Mouse (Mus musculus): ENCODE data around the gene Dnah14. TPM values are rescaled to one million over a fixed set of nuclear protein-coding genes. Genes with fewer than 3 reads are reported as not detected.

The Dnah14 gene
- polyA plus RNA-seq, 1 experiment from 2014 or later = 0.93 TPM

- Histone ChIP-seq H3K9me3 (no peaks in the 10 kb centered on the region), H3K9ac (no peak overlapping the region), H3K27me3 (replicated peaks) (no peaks in the 10 kb centered on the region), H3K27ac (no peak overlapping the region), H3K4me1 (peaks cover 11% of the 10 kb centered on the region), H3K4me3 (no peak overlapping the region), H3K4me2 (replicated peaks) (no peak overlapping the region), H3K36me3 (no peaks in the 10 kb centered on the region)
- WGBS = 69% methylated on average over 4 of the region's 4 CpGs
- ATAC-seq (ENCODE audit: low FRiP score, low read depth) = no peak
Observed at GRCm38 (mm10) chr1:181850441-181850840, 274.1 kb downstream of the Dnah14 start.

GRCm38 (mm10) chr1:181851521-181852310, 275.4 kb downstream of the Dnah14 start:
- WGBS = 91% methylated on average over 12 of the region's 12 CpGs
- H3K27me3 ChIP-seq (replicated peaks) = no peaks in the 10 kb centered on the region
- no peak overlapping the region for H3K9ac ChIP-seq
- H3K9me3 ChIP-seq = no peaks in the 10 kb centered on the region
- no peak overlapping the region for H3K4me3 ChIP-seq
- peaks cover 11% of the 10 kb centered on the region for H3K4me1 ChIP-seq
- no peaks in the 10 kb centered on the region for H3K36me3 ChIP-seq
- H3K4me2 ChIP-seq (replicated peaks) = no peak overlapping the region
- ATAC-seq (ENCODE audit: low FRiP score, low read depth) = no peak
- H3K27ac ChIP-seq = no peak overlapping the region

GRCm38 (mm10) chr1:181852466-181852865, 276.1 kb downstream of the Dnah14 start:
- H3K9ac ChIP-seq = no peak overlapping the region
- no peak overlapping the region for H3K4me3 ChIP-seq
- no peaks in the 10 kb centered on the region for H3K36me3 ChIP-seq
- H3K4me1 ChIP-seq = peaks cover 11% of the 10 kb centered on the region
- no peaks in the 10 kb centered on the region for H3K27me3 ChIP-seq (replicated peaks)
- no peaks in the 10 kb centered on the region for H3K9me3 ChIP-seq
- no peak overlapping the region for H3K4me2 ChIP-seq (replicated peaks)
- no peak for ATAC-seq (ENCODE audit: low FRiP score, low read depth)
- WGBS = 55% methylated on average over 13 of the region's 13 CpGs
- no peak overlapping the region for H3K27ac ChIP-seq

- Histone ChIP-seq H3K9ac (no peak overlapping the region), H3K27ac (no peak overlapping the region), H3K36me3 (no peaks in the 10 kb centered on the region), H3K4me2 (replicated peaks) (peak overlapping the region; percentile 32), H3K4me1 (peaks cover 11% of the 10 kb centered on the region), H3K4me3 (no peak overlapping the region), H3K27me3 (replicated peaks) (no peaks in the 10 kb centered on the region), H3K9me3 (no peaks in the 10 kb centered on the region)
- ATAC-seq (ENCODE audit: low FRiP score, low read depth) = no peak; the same call in 1 of the 2 replicates
- WGBS = 14% methylated on average over 20 of the region's 21 CpGs
Observed at GRCm38 (mm10) chr1:181853081-181853736, 276.9 kb downstream of the Dnah14 start.

- 98% methylated on average over 2 of the region's 2 CpGs for WGBS
- no peaks in the 10 kb centered on the region for H3K9me3 ChIP-seq
- no peak for ATAC-seq (ENCODE audit: low FRiP score, low read depth)
- H3K4me2 ChIP-seq (replicated peaks) = no peak overlapping the region
- no peaks in the 10 kb centered on the region for H3K36me3 ChIP-seq
- no peak overlapping the region for H3K9ac ChIP-seq
- H3K27me3 ChIP-seq (replicated peaks) = no peaks in the 10 kb centered on the region
- H3K4me3 ChIP-seq = no peak overlapping the region
- peaks cover 11% of the 10 kb centered on the region for H3K4me1 ChIP-seq
- no peak overlapping the region for H3K27ac ChIP-seq
Observed at GRCm38 (mm10) chr1:181854829-181855228, 278.5 kb downstream of the Dnah14 start.

- Histone ChIP-seq H3K9me3 (no peaks in the 10 kb centered on the region), H3K27ac (no peak overlapping the region), H3K4me2 (replicated peaks) (no peak overlapping the region), H3K9ac (no peak overlapping the region), H3K4me1 (peaks cover 11% of the 10 kb centered on the region), H3K36me3 (no peaks in the 10 kb centered on the region), H3K27me3 (replicated peaks) (no peaks in the 10 kb centered on the region), H3K4me3 (no peak overlapping the region)
- 90% methylated on average over 2 of the region's 2 CpGs for WGBS
- no peak for ATAC-seq (ENCODE audit: low FRiP score, low read depth)
Observed at GRCm38 (mm10) chr1:181856329-181856728, 280.0 kb downstream of the Dnah14 start.

- Histone ChIP-seq H3K4me1 (no peaks in the 10 kb centered on the region), H3K4me3 (no peak overlapping the region)
Observed at GRCm38 (mm10) chr1:181860659-181861058, 284.3 kb downstream of the Dnah14 start.

GRCm38 (mm10) chr1:181861181-181861902, 285.0 kb downstream of the Dnah14 start:
- no peaks in the 10 kb centered on the region for H3K9me3 ChIP-seq
- ATAC-seq (ENCODE audit: low FRiP score, low read depth) = no peak
- H3K27me3 ChIP-seq (replicated peaks) = no peaks in the 10 kb centered on the region
- no peak overlapping the region for H3K4me3 ChIP-seq
- no peaks in the 10 kb centered on the region for H3K36me3 ChIP-seq
- no peaks in the 10 kb centered on the region for H3K4me1 ChIP-seq
- no peak overlapping the region for H3K27ac ChIP-seq
- H3K9ac ChIP-seq = no peak overlapping the region
- H3K4me2 ChIP-seq (replicated peaks) = no peak overlapping the region
- 74% methylated on average over 2 of the region's 2 CpGs for WGBS

More at GRCm38 (mm10) chr1:181860659-181861058, 284.3 kb downstream of the Dnah14 start:
- WGBS = 30% methylated on average over 5 of the region's 5 CpGs
- Histone ChIP-seq H3K27me3 (replicated peaks) (no peaks in the 10 kb centered on the region), H3K36me3 (no peaks in the 10 kb centered on the region), H3K9me3 (no peaks in the 10 kb centered on the region), H3K4me2 (replicated peaks) (no peak overlapping the region), H3K27ac (no peak overlapping the region), H3K9ac (no peak overlapping the region)
- no peak for ATAC-seq (ENCODE audit: low FRiP score, low read depth)

GRCm38 (mm10) chr1:181862676-181863374, 286.5 kb downstream of the Dnah14 start:
- Histone ChIP-seq H3K27ac (no peak overlapping the region), H3K9ac (no peak overlapping the region), H3K4me3 (no peak overlapping the region), H3K4me2 (replicated peaks) (no peak overlapping the region), H3K36me3 (no peaks in the 10 kb centered on the region), H3K9me3 (no peaks in the 10 kb centered on the region), H3K27me3 (replicated peaks) (no peaks in the 10 kb centered on the region), H3K4me1 (no peaks in the 10 kb centered on the region)
- ATAC-seq (ENCODE audit: low FRiP score, low read depth) = no peak
- WGBS = 35% methylated on average over 16 of the region's 16 CpGs

- no peak overlapping the region for H3K27ac ChIP-seq
- no peak for ATAC-seq (ENCODE audit: low FRiP score, low read depth)
- H3K9me3 ChIP-seq = no peaks in the 10 kb centered on the region
- H3K4me2 ChIP-seq (replicated peaks) = no peak overlapping the region
- no peak overlapping the region for H3K4me3 ChIP-seq
- no peak overlapping the region for H3K9ac ChIP-seq
- no peaks in the 10 kb centered on the region for H3K4me1 ChIP-seq
- no peaks in the 10 kb centered on the region for H3K36me3 ChIP-seq
- H3K27me3 ChIP-seq (replicated peaks) = no peaks in the 10 kb centered on the region
- WGBS = 24% methylated on average over 8 of the region's 8 CpGs
Observed at GRCm38 (mm10) chr1:181863431-181863830, 287.1 kb downstream of the Dnah14 start.
